Mouse (Mus musculus) stomach, postnatal 0 days (tissue): ENCODE results near the gene Prkca. TPM values are rescaled to one million over a fixed set of nuclear protein-coding genes. Genes with fewer than 3 reads are reported as not detected.

Experiments used
- ATAC-seq: fragments of 200-750 bp; cut with Nextera tagmentation; 2 replicates; pipeline ENCODE4 v1.8.0; 2017; ENCODE audit not compliant: low FRiP score, low TSS enrichment
- DNase-seq: peaks from one replicate; pipeline ENCODE4 v3.0.0-alpha.2; 2016; ENCODE audit warnings: low spot score
- H3K27ac ChIP-seq: fragments of 300-500 bp; sonication (generic); replicated peaks from 2 replicates; pipeline ENCODE4 v1.5.1; 2014; ENCODE audit warnings: mild to moderate bottlenecking, control low read depth
- H3K27me3 ChIP-seq: fragments of 300-500 bp; sonication (generic); 2 replicates; pipeline ENCODE4 v1.6.1; 2014; ENCODE audit warnings: low read length; ENCODE audit not compliant: control insufficient read depth, insufficient read depth
- H3K36me3 ChIP-seq: fragments of 300-500 bp; sonication (generic); 2 replicates; pipeline ENCODE4 v1.6.1; 2014; ENCODE audit warnings: low read length, mixed read lengths; ENCODE audit not compliant: control insufficient read depth, insufficient read depth
- H3K4me1 ChIP-seq: fragments of 300-500 bp; sonication (generic); replicated peaks from 2 replicates; pipeline ENCODE4 v1.6.1; 2014; ENCODE audit warnings: antibody characterized with exemption; ENCODE audit not compliant: control insufficient read depth, insufficient read depth
- H3K4me2 ChIP-seq: fragments of 300-500 bp; sonication (generic); replicated peaks from 2 replicates; pipeline ENCODE4 v1.6.1; 2014; ENCODE audit warnings: low read depth, mild to moderate bottlenecking, control low read depth, moderate library complexity
- H3K4me3 ChIP-seq: fragments of 300-500 bp; sonication (generic); 2 replicates; pipeline ENCODE4 v1.5.1; 2014; ENCODE audit warnings: low read depth, low read length, control low read depth
- H3K9ac ChIP-seq: fragments of 300-500 bp; sonication (generic); 2 replicates; pipeline ENCODE4 v1.6.1; 2014; ENCODE audit warnings: mild to moderate bottlenecking, low read length, control low read depth, mixed read lengths
- H3K9me3 ChIP-seq: fragments of 300-500 bp; sonication (generic); 2 replicates; pipeline ENCODE4 v1.6.1; 2016; ENCODE audit warnings: low read length; ENCODE audit not compliant: control insufficient read depth
- CTCF ChIP-seq: IDR thresholded peaks from 2 replicates; pipeline ENCODE4 v1.5.1; 2016; ENCODE audit warnings: antibody characterized with exemption, low read depth, mild to moderate bottlenecking, moderate library complexity
- EP300 ChIP-seq: optimal IDR thresholded peaks from 2 replicates; pipeline ENCODE3; 2016; ENCODE audit warnings: antibody characterized with exemption
- WGBS: fragments of 180-500 bp; shearing (Covaris S2); extraction: QIAGEN DNeasy Blood & Tissue Kit; methylation state at CpG from one replicate; pipeline ENCODE4 v1.1.7; 2014; 5-methylcytosine and 5-hydroxymethylcytosine counted together
- polyA plus RNA-seq: library from polyadenylated mRNA; unstranded; fragments of >200 nt; fragmentation: Nextera tagmentation; extraction: Ambion mirVana; gene quantifications from 2 replicates; pipeline ENCODE4 v1.2.1, GENCODE M21; 2015

Gene Prkca
- polyA plus RNA-seq, 1 experiment from 2014 or later, result 3.7 TPM

DNA sequence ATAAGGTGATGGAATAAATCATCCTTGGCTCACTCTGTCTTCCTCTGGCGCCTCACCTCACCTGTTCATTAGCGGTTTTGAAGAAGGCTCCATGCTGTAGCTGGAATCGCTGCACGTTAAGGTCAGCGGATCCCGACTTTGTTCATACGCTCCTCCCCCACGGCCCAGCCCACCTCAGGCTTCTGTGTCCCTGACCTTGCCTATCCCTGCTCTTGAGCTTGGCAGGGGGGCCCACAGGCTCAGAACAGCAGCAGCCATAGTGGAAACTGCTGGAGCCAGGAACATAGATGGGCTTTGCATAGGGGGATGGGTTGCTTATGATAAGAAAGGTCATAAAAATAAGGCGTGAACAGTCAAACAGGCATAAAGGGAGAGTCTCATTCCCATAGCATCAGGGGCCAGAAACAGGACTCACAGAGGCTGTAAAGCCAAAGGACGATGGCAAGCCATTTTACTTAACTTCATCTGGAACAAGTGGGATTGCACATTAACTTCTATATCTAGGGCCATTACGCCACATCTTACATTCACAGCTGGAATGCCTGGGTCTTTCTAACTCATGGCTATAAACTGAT, 102.7 kb downstream of the Prkca start:
- Histone ChIP-seq H3K4me1 (no peaks in the 10 kb centered on the region; the same call in 1 of the 2 replicates), H3K4me3 (no peak overlapping the region), H3K4me2 (no peak overlapping the region), H3K36me3 (no peaks in the 10 kb centered on the region), H3K27ac (no peak overlapping the region), H3K9me3 (no peaks in the 10 kb centered on the region), H3K9ac (no peak overlapping the region), H3K27me3 (no peaks in the 10 kb centered on the region)
- WGBS, result 67% methylated on average over 11 of the region's 11 CpGs
- TF ChIP-seq CTCF (no peak), EP300 (no peak)
- no peak for ATAC-seq
- DNase-seq, result peak; percentile 32

DNA sequence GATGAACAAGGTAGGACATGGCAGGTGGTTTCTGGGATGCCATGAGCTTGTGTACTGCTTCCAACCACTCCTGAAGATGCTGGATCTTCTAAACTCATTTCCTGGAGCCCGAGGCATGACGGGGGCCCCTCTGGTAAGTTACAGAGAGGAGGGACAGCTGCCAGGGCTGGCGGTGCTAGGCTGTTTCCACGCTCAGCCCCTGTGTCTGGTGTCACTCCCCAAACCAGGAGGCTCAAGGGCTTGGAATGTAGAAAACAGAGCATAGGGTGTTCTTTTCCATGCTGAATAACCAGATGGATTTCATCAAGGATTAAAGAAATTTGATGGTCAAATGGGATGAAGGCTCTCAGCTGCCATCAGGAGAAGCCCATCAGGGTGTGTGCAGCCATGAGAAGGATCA, 104.6 kb downstream of the Prkca start:
- Histone ChIP-seq H3K4me2 (no peak overlapping the region), H3K9ac (no peak overlapping the region), H3K4me3 (no peak overlapping the region), H3K27me3 (no peaks in the 10 kb centered on the region), H3K27ac (no peak overlapping the region), H3K4me1 (no peaks in the 10 kb centered on the region; the same call in 1 of the 2 replicates), H3K9me3 (no peaks in the 10 kb centered on the region), H3K36me3 (no peaks in the 10 kb centered on the region)
- DNase-seq, result no peak
- TF ChIP-seq EP300 (no peak), CTCF (no peak)
- ATAC-seq, result no peak
- WGBS, result 63% methylated on average over 4 of the region's 4 CpGs

DNA sequence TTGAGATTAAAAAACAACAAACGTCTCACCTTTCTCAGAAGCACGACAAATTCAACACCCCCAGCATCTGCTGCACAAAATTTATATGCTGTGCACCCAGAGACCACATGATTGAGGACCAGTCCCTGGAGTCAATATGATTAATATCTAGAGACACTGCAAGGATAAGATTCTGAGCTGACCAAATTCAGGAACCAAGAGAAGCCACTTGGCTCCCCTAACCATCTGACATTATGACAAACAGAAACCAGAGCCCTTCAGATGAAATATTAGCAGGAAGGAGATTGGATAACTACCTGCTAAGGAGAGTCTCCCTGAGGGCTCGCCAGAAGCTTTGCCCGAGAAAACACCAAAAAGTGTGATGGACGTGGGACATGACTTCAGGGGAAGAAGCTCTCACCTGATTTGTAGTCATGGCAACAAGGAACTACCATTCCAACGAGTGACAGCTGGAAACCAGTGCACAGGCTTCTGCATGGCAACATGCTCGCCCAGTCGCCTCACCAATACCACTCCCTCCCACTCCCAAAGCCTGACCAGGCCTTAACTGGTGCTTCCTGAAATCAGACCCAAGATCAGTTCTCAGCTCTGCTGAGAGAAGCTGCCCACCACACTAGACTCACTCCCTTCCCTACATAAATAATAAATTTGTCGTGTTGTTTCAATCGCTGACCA, 106.8 kb downstream of the Prkca start:
- ATAC-seq (no peak), DNase-seq (no peak)
- no peak overlapping the region for H3K4me3 ChIP-seq
- H3K4me1 ChIP-seq, result no peaks in the 10 kb centered on the region; the same call in 1 of the 2 replicates
- no peaks in the 10 kb centered on the region for H3K9me3 ChIP-seq
- no peak overlapping the region for H3K4me2 ChIP-seq
- H3K36me3 ChIP-seq, result no peaks in the 10 kb centered on the region
- 66% methylated on average over 10 of the region's 10 CpGs for WGBS
- H3K9ac ChIP-seq, result no peak overlapping the region
- no peaks in the 10 kb centered on the region for H3K27me3 ChIP-seq
- TF ChIP-seq CTCF, result no peak
- TF ChIP-seq EP300, result no peak
- H3K27ac ChIP-seq, result no peak overlapping the region

DNA sequence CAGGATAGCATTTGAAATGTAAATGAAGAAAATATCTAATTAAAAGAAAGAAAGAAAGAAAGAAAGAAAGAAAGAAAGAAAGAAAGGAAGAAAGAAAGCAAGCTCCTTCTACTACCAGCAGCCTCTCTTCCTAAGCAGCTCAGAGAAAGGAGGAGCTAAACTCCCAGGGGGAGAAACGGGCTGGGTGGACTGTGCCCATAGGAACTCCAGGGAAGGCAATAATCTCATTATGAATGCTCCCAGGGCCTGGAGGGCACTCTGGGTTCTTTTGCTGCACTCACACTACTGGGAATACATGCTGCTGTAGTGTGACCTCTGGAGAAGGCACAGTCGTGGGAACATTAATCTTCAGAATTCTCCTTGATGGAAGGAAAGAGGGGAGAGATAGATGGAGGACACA, 107.5 kb downstream of the Prkca start:
- WGBS, result 28% methylated on average over 2 of the region's 2 CpGs
- H3K9ac ChIP-seq, result no peak overlapping the region
- no peaks in the 10 kb centered on the region for H3K9me3 ChIP-seq
- DNase-seq, result no peak
- TF ChIP-seq EP300, result no peak
- TF ChIP-seq CTCF, result no peak
- H3K4me2 ChIP-seq, result no peak overlapping the region
- ATAC-seq, result no peak
- no peak overlapping the region for H3K4me3 ChIP-seq
- no peak overlapping the region for H3K27ac ChIP-seq
- no peaks in the 10 kb centered on the region; the same call in 1 of the 2 replicates for H3K4me1 ChIP-seq
- H3K36me3 ChIP-seq, result no peaks in the 10 kb centered on the region
- H3K27me3 ChIP-seq, result no peaks in the 10 kb centered on the region

DNA sequence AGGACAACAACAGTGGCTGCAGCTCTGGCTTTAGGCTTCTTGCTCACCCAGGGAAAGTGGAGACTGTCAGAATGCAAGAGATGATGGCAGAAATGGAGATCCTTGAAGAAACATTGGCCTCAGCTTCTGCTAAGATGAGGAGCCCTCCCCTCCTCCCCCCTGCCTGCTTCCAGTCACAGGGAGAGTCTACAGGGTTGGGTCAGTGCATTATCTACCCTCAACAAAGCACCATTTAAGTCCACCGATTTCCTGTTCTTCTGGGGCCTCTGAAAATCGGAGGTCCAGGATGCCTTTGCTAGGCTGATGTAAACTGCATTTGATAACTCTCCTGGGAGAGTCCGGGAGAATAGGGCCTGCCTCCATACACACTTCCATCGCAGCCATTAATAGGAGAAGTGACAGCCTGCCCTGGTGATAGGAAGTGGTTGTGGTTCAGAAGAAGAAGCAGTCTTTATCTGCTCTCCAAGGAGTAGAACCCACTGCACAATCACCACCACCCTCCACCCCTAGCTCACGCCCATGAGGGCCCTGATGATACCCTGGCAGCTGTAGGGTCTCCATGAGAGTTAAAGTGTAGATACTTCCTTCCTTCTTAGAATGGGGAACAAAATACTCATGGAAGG, 108.5 kb downstream of the Prkca start:
- no peak for ATAC-seq

DNA sequence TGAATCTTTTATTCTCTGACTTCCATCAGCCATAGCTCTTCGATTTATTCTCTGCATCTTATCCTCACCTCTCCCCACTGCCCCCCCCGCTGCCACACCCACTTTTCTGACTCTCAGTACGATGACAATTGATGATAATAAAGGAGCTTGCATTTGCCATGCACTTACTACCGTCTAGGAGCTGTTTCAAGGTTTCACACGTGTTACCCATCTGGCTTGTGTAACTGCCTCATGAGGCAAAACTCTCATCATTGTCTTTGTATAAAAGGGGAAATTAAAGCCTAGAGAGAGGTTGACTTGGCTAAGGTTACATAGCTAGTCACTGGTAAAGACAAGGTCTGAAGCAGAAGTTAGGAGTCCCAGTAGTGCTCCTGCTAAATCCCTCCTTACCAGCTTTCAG, 110.7 kb downstream of the Prkca start:
- Histone ChIP-seq H3K9ac (no peak overlapping the region), H3K4me2 (no peak overlapping the region), H3K36me3 (no peaks in the 10 kb centered on the region), H3K9me3 (no peaks in the 10 kb centered on the region), H3K4me3 (no peak overlapping the region), H3K4me1 (no peaks in the 10 kb centered on the region; the same call in 1 of the 2 replicates), H3K27ac (no peak overlapping the region), H3K27me3 (no peaks in the 10 kb centered on the region)
- TF ChIP-seq EP300 (no peak), CTCF (no peak)
- 66% methylated on average over 5 of the region's 5 CpGs for WGBS
- ATAC-seq (no peak), DNase-seq (no peak)

More for the DNA sequence above, 108.5 kb downstream of the Prkca start:
- H3K4me3 ChIP-seq, result no peak overlapping the region
- no peaks in the 10 kb centered on the region; the same call in 1 of the 2 replicates for H3K4me1 ChIP-seq
- DNase-seq, result no peak
- no peaks in the 10 kb centered on the region for H3K27me3 ChIP-seq
- no peak overlapping the region for H3K4me2 ChIP-seq
- no peaks in the 10 kb centered on the region for H3K36me3 ChIP-seq
- no peaks in the 10 kb centered on the region for H3K9me3 ChIP-seq
- no peak for TF ChIP-seq EP300
- no peak for TF ChIP-seq CTCF
- no peak overlapping the region for H3K27ac ChIP-seq
- H3K9ac ChIP-seq, result no peak overlapping the region
- whole genome bisulfite sequencing, result 59% methylated on average over 5 of the region's 5 CpGs
